Mouse (Mus musculus): Measurements from ENCODE around the gene Mapk8ip2. TPM values are rescaled to one million over a fixed set of nuclear protein-coding genes. Genes with fewer than 3 reads are reported as not detected.

Gene Mapk8ip2
- not detected for total RNA-seq (2023)

DNA sequence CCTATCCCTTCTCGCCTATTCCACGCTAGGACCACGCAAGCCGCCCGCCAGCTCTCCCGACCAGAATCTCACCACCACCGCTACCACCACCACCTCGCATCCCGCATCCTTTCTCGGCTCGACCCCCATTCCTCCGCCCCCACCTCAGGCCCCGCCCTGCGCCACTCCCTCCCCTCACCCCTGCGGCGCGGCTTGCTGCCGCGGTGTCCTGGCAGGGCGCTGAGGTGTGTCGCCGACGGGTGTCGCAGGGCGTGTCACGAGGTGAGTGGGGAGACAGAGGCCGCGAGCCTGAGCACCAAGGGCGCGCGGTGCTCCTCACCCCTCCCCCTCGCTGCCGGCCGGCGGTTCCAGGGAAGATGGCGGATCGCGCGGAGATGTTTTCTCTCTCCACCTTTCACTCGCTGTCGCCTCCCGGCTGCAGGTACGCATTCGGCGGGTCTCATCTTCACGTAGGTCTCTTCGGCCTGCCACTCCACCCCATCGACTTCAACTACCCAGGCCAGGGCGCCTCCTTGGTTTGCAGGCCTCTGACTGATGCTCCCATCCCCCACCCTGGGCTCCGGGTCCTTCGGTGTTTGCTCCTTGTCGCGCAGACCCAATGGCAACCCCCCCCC, at the start of gene Mapk8ip2:
Gene Mapk8ip2 (plus strand): TSS at position 49 of the 614 bp plus-strand sequence.

DNA sequence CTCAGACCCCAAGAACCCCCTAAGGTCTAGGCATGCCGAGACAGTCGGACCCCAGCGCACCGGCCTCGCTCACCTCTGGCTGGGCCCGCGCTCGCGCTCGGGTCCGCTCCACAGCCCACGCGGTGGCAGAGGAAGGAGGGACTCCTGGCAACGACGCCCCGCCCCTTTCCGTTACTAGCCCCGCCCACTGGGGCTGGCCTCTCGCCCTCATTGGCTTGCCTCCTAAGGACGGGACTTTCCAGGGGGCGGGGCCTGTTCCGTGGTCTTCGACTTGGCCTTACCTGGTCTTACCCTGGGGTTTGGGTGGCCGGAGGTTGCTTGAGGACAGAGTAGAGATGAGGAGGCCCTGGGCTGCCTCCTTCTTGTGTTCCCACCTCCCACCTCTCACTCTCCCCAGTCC, 43.6 kb upstream of the Mapk8ip2 start, which contains the start of gene Syce3:
Gene Syce3 (minus strand): TSS at position 386 of the 400 bp plus-strand sequence.

DNA sequence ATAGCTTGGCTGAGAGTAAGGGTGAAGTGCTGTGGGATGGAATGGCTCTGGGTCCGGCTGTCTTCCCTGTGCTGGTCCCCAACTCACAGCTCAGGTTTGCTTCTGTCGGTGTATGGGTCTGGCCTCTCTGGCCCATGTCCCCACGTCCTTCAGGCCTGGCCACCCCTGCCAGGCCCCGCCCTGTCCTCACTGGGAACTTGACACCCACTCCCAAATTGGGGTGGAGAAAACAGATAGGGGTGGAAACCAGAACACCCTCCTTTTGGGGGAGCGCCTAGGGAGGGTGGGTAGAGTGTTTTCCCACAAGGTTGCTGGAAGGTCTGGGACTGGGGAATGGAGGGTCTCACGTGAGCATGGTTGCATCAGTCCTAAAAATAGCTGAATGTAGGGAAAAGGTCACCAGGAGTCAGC, 28.0 kb upstream of the Mapk8ip2 start, which contains the start of gene Cpt1b:
Gene Cpt1b (minus strand): TSS at position 153 of the 411 bp plus-strand sequence.

DNA sequence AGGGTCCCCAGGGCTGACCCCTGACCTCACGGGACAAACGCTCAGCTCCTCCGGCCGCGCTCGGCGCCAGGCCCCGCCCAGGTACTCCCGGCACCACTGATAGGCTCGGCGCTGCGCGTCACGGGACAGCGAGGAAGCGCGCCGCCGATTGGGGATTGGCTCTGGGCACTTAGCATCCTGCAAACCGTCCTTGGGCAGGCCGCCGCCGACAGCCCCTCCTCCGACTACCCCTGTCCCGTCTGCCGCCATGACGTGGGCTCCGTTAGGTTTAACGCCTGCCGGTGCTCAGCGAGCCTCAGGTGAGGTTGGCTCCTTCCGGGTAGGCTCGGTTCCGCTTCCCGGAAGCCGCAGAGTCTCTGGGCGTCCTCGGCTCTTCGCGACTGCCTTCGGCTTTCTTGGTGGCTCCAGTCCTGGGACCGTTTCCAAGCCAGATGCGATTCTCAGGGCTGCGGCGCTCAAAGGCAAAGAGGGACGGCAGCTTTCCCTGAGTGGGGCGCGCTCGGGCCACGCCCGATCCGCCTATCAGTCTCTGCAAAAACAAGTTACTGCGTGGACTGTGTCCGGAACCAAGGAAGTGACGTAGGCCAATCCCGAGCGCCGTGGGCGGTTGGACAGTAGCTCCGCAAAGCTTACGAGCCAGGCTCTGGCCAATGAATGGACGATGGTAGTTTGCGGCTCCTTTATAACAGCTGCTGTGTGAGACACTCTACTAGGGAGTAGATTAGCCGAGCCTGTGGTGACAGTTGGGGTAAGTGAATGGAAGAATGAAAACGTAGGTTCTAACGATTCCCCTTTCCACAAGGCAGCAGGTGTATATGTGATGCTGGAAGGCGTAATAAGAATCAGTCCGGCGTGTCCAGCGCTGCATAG, 24.1 kb upstream of the Mapk8ip2 start, which contains the start of the genes C730034F03Rik, Gm44502 and Chkb:
Gene C730034F03Rik (plus strand): TSS at position 238 of the 870 bp plus-strand sequence.
Gene Gm44502 (minus strand): TSS at position 345 of the 870 bp plus-strand sequence.
Gene Chkb (minus strand): TSS at position 557 of the 870 bp plus-strand sequence.

DNA sequence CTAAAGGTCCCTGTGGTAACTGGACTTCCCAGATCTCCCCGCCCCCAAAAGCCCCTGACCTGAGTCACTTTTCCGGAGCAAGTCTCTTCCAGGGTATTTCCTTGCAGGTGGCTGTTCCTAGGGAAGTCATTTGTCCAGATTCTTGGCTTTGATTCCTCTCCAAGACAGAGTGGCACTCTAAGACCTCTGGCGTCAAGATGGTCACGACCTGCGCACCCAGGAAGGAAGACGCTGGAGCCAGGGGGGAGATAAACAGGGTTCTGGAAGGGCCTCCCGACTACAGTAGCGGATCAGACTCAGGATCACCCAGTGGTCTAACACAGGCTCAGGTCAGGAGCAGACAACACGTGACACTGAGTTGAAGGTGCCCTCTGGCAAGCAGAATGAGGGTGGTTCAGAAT, 23.4 kb downstream of the Mapk8ip2 start, which contains the start of gene Arsa:
Gene Arsa (minus strand): TSS at position 335 of the 401 bp plus-strand sequence.

DNA sequence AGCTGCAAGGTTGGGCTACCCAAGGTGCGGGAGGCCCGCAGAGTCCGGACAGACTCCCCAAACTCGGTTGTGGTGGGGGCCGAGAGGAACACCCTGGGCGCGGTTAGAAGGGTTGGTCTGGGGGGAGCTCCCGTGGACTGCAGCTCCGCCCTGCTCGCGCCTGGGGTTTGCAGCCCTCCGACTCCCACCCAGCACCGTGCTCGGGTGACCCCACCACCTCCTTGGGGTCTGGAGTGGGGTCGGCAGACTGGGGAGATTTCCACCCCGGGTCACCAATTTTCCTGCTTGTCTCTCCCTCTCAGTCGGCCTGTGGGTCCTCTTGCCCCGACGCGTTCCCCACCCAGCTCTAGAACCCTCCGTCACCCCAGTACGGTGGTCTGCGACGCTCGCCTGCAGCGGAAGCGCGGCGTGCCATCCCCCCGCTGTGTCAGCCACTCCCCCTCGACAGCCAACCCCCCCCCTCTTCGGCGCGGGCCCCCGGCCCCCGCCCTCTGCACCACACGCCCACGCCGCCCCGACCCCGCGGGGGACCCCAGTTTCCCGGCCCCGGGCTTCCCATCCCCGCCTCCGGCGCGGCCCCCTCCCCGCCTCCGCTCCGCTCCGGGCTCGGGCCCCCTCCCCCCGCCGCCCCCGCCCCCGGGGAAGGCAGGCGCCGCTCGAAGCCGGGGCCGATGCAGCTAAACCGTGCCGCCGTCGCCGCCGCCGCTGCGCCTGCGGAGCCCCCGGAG, 45.4 kb downstream of the Mapk8ip2 start, which contains the start of gene Shank3:
Gene Shank3 (plus strand): TSS at position 663 of the 728 bp plus-strand sequence.

Other genes with a start within 250 kb of the Mapk8ip2 start
- 38.3 TPM for gene Ppp6r2, start 242.4 kb upstream of the Mapk8ip2 start, total RNA-seq (2023)
- gene Sbf1, start 138.6 kb upstream of the Mapk8ip2 start, total RNA-seq (2023), result 424 TPM
- not detected for gene Adm2, start 131.2 kb upstream of the Mapk8ip2 start, total RNA-seq (2023)
- not detected for gene Miox, start 119.5 kb upstream of the Mapk8ip2 start, total RNA-seq (2023)
- 33.6 TPM for gene Lmf2, start 98.3 kb upstream of the Mapk8ip2 start, total RNA-seq (2023)
- gene Ncaph2, start 98.2 kb upstream of the Mapk8ip2 start, total RNA-seq (2023), result 117 TPM
- 17.8 TPM for gene Sco2, start 80.1 kb upstream of the Mapk8ip2 start, total RNA-seq (2023)
- 0.49 TPM for gene Tymp, start 76.9 kb upstream of the Mapk8ip2 start, total RNA-seq (2023)
- not detected for gene Odf3b, start 74.6 kb upstream of the Mapk8ip2 start, total RNA-seq (2023)
- gene Klhdc7b, start 69.0 kb upstream of the Mapk8ip2 start, total RNA-seq (2023), result not detected
- not detected for gene Syce3, start 43.4 kb upstream of the Mapk8ip2 start, total RNA-seq (2023)
- 8.1 TPM for gene Cpt1b, start 28.1 kb upstream of the Mapk8ip2 start, total RNA-seq (2023)
- 12.1 TPM for gene C730034F03Rik, start 24.3 kb upstream of the Mapk8ip2 start, total RNA-seq (2023)
- gene Gm44502, start 24.2 kb upstream of the Mapk8ip2 start, total RNA-seq (2023), result not detected
- 220 TPM for gene Chkb, start 24.0 kb upstream of the Mapk8ip2 start, total RNA-seq (2023)
- gene Arsa, start 23.5 kb downstream of the Mapk8ip2 start, total RNA-seq (2023), result 13.4 TPM
- 0.43 TPM for gene Shank3, start 45.7 kb downstream of the Mapk8ip2 start, total RNA-seq (2023)
- gene Acr, start 114.4 kb downstream of the Mapk8ip2 start, total RNA-seq (2023), result not detected
- gene Rabl2, start 138.0 kb downstream of the Mapk8ip2 start, total RNA-seq (2023), result 1.1 TPM

Data from CD8-positive naive resting alpha-beta T cell, adult 57 days (primary cell).